Mouse (Mus musculus): ENCODE data around the gene Srpk1. TPM values are rescaled to one million over a fixed set of nuclear protein-coding genes. Genes with fewer than 3 reads are reported as not detected.

Gene Srpk1
- 20.4 and 22.5 TPM in 2 replicates for polyA plus RNA-seq (2012; rRNA removed)

DNA sequence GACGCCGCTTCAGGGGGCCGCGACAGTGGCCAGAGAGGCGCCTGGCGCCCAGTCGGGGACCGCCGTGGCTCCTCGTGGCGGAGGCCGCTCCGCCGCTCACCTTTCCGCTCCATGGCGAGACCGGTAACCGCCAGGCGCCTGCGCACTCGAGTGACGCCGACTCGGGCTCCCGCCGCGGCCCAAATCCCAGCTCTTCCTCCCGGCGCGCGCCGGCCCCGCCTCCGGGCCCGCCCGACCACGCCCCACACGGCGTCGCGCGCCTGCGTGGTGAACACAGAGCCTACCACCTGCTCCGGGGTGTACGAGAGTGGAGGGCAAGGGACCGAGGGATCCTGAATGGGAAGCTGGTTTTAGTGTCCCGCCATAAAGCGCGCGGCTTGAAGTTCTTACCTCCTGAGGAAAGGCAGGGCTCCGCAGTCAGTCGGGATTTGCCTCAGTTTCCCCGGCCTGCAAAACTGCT is at the start of gene Srpk1:
TSS of gene Srpk1 (minus strand) at position 410 of the 460 bp plus-strand sequence.
- DNase-seq (ENCODE audit: low read depth), result no peak

DNA sequence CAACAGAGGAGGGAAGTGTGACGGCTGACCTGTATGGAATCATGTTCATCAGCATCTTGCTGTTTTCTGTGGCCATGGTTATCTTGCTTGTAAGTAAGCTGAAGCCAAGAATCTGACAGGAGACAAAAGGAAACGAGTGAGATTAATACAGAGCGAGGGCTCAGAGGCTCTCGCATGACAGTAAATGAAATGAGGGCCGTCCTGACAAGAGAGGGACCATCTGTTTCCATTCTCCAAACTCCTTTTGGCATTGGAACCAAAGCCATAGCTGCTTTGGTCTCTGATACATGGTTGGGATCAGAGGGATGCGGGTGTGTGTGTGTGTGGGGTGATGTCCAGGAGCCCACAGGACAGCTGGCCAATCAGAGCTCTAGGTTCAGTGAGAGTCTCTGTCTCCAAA is 37.1 kb upstream of the Srpk1 start:
- DNase-seq (ENCODE audit: low read depth), result no peak

DNA sequence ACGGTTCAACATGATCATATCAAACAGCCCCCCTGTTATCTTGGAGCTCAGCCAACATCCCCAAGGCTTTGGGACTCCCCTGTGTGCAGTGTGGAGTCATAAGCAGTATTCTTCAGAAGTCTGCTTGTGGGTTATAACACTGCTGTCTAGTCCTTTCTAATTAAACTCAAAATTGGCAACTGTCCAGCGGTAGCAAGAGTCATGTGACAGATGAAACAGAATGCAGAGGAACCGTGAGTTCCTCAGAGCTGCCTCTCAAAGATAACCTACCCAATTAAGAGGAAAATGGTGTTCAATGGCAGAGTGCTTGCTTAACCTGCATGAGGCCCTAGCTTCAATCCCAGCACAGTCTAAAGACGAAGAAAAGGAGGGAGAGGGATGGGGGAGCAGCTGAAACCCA is 35.4 kb upstream of the Srpk1 start:
- no peak for DNase-seq (ENCODE audit: low read depth)

DNA sequence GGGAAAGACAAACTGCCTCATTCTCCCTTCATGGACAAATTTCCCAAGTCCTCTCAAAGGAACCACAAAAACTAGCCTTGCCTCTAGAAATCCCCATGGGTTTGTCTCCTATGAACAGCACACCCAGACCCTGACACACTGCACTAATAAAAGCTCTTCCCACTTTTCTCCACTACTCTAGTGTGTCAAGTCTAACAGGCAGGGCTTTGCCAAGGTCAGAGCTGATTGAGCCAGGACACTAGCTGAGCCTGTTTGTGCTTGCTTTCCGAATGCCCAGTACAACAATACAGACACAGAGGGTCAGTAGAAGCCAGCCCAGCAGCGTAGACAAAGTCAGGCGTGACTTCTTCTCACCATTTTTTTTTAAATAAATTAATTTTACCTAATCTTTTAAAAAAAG is 27.8 kb upstream of the Srpk1 start:
- DNase-seq (ENCODE audit: low read depth), result peak; percentile 20

DNA sequence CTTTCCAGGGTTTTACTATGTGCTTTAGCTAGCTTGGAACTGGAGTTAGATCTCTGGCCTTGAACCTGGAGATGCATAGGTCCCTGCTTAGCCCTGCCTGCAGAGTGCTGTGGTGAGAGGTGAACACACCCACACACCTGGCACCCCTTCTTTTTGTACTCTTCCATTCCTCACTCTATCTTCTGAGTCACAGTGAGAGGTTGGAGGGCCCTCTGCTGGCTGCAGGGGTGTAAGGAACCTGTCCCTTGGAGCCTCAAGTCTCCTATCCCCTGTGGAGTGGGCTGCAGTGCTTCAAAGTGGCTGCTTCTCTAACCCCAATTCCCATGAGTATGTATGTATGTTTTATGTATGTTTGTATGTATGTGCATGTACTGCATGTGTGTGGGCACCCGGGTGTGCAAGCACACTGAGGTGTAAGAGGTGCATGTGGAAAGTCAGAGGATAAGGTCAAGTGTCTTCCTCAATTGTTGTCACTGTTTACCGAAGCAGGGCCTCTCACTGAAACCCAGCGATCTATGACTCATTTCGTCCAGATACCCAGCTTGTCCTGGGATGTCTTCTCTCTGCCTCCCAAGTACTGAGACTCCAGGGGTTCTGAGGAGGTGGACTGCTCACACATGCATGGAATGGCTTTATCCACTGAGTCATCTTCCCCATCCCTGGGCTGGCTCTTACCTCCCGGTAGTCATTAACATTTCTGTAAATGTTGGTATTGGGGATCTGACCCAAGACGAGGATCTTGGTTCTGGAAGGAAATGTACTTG is 26.3 kb upstream of the Srpk1 start:
- peak; percentile 33 for DNase-seq (ENCODE audit: low read depth)

DNA sequence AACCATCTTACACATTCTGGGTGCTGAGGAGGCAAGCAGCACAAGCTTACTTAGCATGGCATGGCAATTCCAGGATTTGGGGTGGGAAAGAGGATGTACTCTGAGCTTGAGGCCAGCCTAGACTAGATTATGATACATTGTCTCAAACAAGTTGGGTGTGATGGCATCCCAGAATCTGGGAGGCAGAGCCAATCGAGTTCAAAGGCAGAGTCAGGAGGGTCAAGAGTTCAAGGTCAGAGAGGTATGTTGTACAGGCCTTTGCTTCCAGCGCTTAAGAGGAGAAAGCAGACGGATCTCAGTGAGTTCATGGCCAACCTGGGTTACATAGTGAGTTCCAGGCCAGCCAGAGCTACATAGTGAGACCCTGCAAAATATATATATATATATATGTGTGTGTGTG is 23.7 kb upstream of the Srpk1 start:
- DNase-seq (ENCODE audit: low read depth), result no peak

DNA sequence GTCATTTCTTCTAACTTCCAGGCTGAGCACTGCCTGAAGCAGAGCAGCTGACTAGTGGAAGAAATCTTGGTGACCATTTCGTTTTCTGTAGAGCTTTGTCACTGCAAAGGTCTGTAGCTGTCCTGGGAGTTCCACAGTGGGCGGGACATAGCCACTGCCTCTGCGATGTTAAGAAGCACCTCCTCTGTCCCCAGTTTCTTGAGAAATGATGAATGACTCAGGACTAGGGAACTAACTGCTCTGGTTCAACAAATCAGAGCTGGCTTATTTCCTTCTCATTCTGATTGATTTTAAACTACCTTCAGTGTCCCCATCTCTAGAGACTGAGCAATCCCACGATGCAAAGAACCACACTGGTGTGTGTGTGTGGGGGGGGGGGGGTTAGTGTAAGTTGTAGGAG is 21.6 kb upstream of the Srpk1 start:
- DNase-seq (ENCODE audit: low read depth), result no peak

DNA sequence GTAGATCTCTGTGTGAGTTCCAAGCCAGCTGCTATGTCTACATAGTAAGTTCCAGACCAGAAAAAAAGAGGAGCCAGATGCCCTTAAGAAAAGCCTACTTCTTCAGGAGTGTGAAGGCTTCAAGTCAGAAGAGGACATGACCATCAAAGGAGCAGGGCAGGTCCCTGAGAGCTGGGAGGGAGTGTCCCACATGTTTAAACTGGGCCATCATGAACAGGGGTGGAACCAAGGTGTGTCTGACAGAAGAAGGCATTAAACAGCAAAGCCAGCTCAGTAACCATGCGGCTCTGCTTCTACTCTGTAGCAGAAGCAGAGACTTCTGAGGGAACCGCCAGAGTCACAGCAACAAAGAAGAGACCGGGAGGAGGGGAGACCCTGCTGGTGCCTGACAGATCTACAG is 21.2 kb upstream of the Srpk1 start:
- no peak for DNase-seq (ENCODE audit: low read depth)

DNA sequence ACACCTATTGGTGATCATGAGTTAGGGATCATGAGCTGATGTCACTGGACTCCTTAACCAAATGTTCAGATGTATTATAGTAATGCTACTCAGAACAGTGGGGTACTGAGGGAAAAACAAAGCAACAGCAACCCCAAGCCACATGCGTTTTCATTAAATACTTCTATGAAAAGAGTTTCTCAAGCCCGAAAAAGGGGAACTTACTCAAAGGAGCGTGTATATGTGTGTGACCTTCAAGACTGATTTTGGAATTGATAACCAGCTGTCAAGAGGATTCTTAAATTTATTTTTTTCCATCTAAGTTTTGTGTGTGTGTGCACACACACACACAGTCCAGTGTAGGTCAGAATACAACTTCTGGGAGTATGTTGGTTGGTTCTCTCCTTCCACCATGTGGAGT is 17.6 kb upstream of the Srpk1 start:
- DNase-seq (ENCODE audit: low read depth), result no peak

DNA sequence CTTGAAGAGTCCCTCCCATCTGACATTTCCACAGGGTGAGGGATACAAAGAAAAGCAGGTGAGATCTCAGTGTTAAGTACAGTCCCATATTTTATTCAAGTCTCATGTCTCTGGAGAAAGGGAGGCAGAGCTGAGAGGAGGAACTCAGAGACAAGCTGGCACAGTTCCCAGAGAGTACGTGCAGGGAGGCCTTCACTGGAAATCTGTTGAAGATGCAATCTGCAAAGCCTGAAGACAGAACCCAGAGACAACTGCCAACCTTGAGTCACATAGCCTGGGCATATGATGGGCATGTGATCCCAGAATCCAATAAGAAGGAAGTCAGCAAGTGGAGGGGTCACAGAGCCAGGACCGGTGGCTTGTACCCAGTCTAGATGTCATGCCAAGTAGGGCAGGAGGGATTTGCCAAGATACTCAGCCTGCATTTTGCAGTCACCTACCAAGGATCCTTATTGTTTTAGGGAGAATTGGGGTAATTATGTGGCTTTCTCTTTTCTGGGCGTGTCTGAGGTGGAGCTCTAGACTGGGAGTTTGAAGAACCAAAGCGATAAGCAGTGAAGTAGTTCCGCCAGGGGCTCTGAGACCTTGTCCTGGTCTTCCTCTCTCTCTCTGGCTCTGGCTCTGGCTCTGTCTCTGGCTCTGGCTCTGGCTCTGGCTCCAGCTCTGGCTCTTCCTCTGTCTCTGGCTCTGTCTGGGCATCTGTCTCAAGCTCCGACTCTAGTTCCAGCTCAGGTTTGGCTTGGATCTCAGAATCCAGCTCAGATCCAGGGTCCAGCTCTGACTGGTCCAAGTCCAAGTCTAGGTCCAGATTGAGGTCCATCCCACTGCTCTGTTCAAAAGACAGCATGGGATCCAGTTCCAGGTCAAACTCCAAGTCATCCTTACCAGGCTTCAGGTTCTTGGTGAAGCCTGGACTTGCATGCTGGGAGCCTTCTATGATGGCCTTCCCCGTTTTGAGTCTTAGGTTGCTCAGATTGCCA is 15.5 kb upstream of the Srpk1 start:
- no peak for DNase-seq (ENCODE audit: low read depth)

DNA sequence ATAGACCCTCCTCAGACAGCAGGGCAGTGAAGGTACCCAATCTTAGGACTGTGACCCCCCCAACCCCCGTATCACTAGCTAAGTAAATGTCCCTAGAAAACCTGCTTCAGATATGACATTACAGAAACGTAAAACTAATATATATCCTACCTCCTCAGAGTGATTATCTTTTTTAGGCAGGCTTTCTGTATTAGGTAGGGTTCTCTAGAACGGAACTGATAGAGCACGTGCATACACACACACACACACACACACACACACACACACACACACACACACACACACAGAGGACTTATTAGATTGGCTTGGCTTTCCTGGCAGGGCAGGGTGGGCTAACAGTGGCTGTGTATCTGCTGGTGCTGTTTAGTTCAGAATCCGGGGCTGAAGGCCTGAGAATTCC is 13.3 kb upstream of the Srpk1 start:
- no peak for DNase-seq (ENCODE audit: low read depth)

DNA sequence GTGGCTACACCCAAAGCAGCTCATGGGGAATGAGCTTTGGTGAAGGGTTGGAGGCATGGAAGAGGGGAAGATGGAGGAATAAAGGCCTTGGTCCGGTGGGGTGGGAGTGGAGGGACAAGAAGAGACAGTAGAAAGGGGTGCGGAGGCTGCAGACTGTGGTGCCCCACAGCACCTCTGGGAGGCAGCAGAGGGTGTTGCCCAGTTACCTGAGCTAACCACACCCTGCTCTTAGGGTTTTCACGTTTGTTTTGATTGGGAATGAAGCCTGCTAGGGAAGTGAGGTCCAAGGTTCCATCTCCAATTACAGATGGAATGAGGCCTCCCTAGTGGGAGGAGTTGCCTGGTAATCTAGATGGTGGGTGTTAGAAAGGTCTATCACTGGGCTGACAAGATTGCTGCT is 6.6 kb upstream of the Srpk1 start:
- DNase-seq (ENCODE audit: low read depth), result no peak

DNA sequence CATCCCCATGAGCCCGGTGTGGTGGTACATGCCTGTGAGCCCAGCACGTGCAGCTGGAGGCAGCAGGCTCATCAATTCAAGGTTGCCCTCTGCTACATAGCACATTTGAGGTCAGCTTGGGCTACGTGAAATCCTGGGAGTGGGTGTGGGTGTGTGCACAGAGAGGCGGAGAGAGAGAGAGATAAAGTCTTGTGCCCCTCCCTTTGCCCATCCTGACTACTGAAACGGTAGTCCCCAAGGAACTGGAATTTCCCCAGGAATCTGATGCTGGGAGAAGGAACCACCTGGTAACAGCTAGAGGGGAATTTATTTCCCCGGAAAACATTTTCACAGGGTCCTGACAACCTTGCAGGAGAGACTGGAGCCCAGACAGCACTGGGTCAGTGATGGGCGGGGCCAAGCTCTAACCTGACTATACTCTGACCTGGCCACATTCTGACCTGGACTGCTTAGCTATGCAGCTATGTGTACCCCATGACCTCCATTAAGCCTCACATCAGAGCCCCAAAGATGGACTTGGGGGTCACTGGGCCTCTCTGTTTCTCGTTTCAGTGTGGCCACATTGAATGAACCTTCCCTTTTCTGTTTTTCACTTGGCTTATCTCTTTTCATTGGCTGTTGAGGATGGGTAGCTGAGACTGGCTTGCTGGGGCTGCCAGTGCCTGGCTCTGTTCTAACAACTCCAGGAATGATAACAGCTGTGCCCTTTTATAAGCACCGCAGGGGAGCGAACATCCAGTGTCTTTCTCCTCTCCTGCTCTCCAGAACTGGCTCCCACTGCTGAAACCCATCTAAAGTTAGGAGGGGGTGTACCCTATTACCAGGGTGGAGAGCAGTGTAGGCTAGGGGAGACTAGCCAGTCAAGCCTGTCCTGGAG is 6.0 kb upstream of the Srpk1 start:
- no peak for DNase-seq (ENCODE audit: low read depth)

DNA sequence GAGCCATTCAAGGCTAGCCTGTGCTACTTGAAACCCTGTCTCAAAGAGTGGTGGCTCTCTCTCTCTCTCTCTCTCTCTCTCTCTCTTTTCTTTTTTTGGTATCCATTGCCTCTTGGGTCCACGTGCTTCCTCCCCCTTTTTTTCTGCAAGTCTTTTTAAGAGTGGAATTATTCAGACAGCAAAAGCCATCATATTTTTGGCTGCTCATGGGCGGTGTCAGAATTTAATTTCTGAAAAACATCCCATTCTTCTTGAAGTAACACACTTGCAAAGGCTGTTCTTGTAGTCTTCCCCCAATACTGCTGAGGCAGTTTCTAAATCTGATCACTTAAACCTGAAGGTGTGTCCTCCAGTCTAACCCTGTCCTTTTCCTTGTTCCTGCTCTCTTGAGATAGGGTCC is 4.4 kb upstream of the Srpk1 start:
- no peak for DNase-seq (ENCODE audit: low read depth)

DNA sequence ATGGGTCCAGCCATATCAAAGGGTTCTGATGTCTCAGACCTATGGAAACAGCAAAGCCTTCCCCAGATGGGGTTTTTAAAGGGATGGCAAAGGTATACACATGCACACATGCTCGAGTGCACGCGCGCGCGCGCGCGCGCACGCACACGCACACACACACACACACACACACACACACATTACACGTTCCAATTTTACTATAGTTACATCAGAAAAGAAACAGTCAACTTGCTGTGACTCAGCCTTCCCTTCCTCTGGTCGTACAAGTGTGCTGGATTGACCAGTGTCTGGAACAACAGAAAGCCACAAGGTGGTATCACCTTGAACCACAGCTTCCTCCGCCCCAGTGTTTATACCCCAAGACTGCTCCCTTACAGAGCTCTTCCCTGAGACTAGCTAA is 2.8 kb upstream of the Srpk1 start:
- DNase-seq (ENCODE audit: low read depth), result no peak

DNA sequence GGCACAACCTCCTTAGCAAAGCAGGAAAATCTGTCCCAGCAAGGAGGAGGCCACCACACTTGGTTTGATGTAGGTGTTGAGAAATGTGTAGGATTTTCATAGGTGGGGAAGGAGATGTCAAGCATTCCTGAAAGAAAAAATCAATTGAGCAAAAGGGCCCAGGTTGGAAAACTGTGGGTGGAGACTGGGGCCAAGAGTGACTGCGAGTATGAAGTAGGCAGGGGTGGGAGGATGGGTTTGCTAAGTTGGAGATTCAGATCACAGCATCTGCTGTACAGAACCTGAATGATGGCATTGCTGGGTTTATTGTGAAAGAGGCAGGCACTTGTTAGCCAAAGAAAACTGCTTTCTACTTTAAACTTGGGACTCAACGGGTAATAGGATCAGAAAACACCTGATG is 2.3 kb upstream of the Srpk1 start:
- DNase-seq (ENCODE audit: low read depth), result no peak

DNA sequence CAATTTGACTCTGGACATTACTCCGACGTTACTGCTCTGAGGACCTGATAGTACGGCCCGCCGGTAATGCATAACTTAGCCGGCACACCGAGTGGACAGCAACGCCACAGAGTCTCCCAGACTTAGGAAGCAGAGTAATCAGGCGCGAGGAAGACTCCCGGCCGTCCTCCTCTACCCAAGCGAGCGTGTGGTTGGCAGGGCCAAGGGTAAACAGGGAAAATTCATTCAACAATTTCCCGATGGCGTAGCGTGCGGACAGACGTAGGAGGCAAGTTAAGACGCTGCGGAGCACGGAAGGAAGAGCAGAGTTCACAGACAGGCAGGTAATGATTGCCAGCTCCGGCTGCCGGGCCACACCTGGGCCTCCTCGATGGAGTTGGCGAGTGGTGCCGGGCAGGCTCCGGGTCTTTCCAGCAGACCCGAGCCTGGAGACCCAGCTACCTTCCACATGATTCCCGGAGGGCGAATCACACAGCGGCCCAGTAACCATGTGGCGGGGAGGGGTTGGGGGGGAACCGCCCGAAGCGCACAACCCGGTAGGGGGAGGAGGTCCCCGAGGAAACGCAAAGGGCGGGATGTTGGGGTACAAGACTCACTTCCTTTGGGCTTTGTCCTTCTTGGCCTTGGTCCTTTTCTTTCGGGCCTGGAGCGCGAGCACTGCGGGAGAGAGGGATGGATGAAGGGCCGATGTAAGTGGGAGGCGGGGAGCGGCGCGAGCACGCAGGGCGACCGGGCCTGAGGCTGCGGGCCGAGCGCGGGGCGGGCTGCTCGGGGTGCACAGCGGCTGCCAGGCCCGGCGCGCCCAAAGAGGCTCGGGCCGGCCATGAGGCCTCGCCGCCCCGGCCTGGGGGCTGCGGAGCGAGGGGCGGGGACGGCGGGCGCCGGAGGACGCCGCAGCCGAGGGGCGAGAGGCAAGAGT is 869 bp downstream of the Srpk1 start:
- DNase-seq (ENCODE audit: low read depth), result no peak

DNA sequence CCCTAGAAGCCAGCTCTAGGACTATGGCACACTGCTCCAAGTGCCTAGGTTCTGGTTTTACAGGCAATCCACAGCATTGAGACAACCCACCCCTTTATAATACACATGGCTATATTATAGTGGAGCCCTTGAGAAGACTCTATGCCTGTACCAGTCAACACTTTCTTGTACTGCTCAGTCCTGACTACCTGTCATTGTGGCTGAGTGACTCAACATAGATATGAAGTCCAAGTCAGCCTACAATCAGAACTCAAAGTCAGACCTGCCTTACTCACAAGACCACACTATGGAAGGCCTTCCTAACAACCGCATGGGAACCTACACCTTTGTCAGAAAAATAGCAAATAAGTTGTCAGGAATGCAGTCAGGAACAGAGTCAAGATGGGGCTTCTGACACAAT is 3.7 kb downstream of the Srpk1 start:
- DNase-seq (ENCODE audit: low read depth), result no peak

DNA sequence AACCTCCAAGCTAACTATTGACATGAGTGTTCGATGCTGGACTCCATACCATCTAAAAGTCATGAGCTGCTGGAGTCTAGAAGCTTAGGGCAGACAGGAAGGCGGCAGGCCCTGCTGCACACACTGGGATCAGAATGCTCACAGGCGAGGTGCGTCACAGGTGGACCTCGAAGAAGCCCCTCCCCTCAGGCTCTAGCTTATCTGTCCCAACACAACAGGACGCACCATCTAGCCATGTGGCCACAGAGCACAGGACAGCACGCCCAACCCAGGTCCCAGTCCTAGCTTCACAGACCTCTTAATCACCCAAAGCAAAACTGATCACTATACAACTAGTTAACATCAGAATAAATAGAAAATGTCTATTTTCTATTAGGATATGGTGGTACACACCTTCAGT is 4.4 kb downstream of the Srpk1 start:
- no peak for DNase-seq (ENCODE audit: low read depth)

DNA sequence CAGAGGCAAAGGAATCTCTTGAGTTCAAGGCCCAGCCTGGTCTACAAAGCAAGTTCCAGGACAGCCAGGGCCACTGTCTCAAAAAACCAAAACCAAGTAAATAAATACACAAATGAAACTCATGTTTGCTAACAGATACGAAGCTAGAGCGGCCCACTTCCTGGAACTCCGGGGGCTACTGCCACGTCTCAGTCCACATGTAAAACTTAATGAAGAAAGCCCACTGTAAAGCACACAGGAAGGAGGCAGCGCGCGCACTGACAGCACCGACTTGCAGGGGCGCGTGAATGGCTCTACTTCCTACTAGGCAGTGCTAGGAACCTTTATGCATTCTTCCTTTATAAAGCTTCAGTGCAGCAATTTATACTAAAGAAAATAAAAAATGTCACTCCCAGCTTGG is 4.9 kb downstream of the Srpk1 start:
- DNase-seq (ENCODE audit: low read depth), result no peak

DNA sequence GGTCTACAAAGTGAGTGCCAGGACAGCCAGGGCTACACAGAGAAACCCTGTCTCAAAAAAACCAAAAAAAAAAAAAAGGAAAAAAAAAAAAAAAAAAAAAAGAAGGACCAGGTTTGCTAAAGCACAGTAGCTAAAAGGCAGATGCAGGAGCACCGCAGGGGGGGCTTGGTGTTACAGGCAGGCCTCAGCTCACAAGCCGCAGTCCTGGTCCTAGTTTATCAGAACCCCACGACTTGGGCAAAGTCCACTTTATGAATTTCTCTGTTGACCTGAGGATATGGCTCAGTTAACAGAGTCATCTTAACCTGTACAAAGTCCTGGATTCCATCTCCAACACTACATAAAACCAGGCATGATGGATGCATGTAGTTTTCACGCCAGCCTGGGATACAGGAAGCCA is 7.2 kb downstream of the Srpk1 start:
- DNase-seq (ENCODE audit: low read depth), result no peak
